Mouse (Mus musculus) left cerebral cortex, adult 2 months (tissue): ENCODE measurements at regions not wholly inside any gene's neighbourhood (a gene's known extent, or its start where the extent isn't known, plus 50 kb on each side); places are given as distances from the start of the nearest gene placed in this dataset.

Experiments
- DNase-seq, 2 experiments: peaks; one replicate each; pipeline ENCODE4 v3.0.0; 2021 to 2022; ENCODE audit warnings: low spot score in 2 of 2, mixed read lengths in 1 of 2; ENCODE audit errors: extremely low spot score in 1 of 2
- H3K27ac ChIP-seq: fragments of 200-600 bp; 2 replicates; pipeline ENCODE4 v1.8.1; 2022
- H3K4me3 ChIP-seq: fragments of 200-600 bp; 2 replicates; pipeline ENCODE4 v1.8.1; 2022
- CTCF ChIP-seq: fragments of 200-600 bp; IDR thresholded peaks from 2 replicates; pipeline ENCODE4 v1.8.1; 2022; ENCODE audit warnings: antibody characterized with exemption, mild to moderate bottlenecking, moderate library complexity
- intact Hi-C: fragments of 180-260 bp; cut with DNase I; formaldehyde crosslinking; loops from one replicate; pipeline ENCODE4 v1.15.1; 2025

DNA sequence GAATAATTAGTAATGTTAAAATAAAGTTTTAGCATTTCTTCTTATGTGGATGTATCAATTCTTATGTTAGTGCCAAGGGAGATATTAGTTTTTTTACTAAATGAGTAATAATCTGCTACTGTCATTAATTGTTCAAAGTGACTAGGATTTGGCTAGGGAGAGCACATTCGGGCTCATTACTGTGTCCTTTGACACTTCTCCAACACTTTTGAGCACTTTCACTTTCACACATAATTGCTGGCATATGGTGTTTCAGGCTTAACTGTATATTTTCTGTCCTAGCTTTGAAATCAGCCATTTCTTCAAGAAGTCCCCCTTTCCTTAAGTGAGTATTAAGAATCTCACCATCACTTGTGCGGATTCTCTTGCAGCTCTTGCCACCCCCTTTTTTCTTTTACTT, 334.3 kb upstream of the Robo1 start:
- no peak for DNase-seq
- intact Hi-C loops, result no loop called here
- no peak for TF ChIP-seq CTCF
- Histone ChIP-seq H3K27ac (no peak overlapping the region), H3K4me3 (no peak overlapping the region)

DNA sequence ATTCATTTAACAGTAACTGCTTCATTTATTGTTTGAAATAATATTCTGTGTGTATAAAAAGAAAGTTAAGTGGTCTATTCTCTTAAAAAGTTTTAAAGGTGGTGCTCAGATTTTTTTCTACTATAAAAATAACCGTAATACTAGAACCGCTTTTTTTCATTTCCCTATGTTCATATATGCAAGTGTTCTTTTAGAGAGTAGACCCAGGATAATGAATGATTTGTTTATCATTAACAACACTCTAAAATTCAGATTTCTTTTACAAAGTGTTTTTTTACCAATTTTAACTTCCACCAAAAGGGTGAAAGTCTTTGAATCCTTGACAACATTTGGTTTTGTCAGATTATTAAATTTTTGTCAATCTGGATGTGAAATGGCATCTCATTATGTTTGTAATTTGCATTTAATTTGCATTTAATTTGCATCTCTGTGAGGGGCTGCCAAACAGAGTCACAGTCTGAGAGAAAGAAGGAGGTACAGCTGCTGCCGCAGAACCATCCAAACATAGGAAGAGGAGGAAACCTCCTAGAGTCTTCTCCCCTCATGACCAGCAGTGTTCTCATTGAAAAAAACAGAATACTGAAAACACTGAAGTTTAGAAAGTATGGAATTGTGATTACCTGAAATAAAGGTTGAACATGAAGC, 310.4 kb upstream of the Robo1 start:
- intact Hi-C loops, result no loop called here
- no peak for TF ChIP-seq CTCF
- no peak for DNase-seq
- H3K4me3 ChIP-seq, result no peak overlapping the region
- H3K27ac ChIP-seq, result no peak overlapping the region

DNA sequence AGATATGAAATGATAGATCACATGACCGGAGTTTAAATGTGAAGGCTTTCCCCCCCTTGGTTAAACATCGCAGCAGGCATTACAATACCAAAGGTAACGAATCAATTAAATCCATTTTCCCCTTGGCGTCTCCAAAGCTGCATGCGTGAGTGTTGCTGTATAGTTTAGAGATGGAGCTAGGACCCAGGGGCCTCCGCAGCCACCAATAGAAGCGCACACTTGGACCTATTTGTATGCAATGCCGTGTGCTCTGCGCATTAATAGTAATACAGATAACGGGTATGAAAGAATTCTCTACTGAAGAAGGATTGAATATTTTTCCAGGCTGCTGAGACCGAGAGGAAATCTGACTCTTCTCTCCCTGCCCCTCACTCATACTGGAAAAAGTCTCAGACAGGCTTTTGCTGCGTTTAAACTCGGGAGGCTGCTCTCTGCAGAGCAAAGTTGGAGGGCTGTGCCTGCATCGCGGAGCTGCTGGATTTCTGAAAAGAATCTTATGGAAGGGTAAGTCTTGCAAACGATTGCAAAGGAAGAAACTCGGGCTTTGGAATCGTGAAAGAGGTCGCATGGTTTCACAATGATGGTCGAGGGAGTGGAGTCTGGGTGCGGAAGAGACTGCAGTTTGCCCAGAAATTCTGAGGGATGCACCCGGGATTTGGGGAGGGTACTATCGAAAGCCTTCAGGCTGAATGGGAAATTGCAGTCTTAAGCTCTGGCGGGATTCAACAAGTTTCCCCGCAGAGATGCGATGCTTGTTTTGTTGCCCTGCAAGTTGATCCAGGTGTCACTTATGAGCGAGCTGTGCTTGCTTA, 280.5 kb upstream of the Robo1 start:
- no peak overlapping the region for H3K27ac ChIP-seq
- intact Hi-C loops, result no loop called here
- peak; percentile 30 for TF ChIP-seq CTCF
- H3K4me3 ChIP-seq, result peak overlapping the region; percentile 51
- peak; percentile 22 to 23 for DNase-seq

DNA sequence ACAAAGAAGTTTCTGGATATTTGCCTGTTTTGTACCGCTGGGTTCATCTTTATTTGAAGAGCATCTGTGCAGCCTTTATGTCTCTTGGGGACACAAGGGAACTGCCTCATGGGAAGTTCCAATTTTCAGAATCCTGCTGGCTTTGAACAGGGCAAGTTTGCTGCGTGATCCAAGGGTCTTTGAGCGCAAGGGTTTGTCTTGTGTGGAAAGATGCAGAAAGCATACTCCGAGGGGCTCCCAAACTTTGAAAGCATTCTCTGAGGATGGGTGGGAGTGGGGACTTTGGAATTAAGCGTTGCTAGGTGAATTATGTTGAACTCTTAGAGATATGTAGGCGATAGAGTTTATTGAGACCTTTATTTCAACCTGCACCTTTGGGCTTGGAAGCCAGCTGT, 279.9 kb upstream of the Robo1 start:
- intact Hi-C loops, result no loop called here
- H3K4me3 ChIP-seq, result peak overlapping the region; percentile 51

DNA sequence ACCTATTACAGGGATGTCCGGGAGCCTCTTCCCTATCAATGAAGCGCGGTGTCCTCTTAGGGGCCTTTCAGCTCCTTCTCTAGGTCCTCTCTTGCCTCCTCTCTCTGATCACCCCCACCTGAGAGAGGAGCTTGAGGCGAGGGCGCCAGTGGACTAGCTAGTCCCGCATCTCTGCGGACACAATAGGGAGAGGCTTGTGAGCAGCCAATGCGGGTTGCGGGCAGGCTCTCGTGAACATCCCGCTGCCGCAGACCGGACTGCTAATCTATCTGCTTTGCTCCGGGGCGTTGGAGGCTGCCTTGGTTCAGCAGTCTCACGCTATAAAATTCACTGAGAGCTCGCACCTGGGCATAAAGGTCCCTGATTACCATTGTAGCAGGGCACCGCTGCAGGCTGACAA, 279.3 kb upstream of the Robo1 start:
- intact Hi-C loops, result no loop called here
- peak overlapping the region; percentile 36 for H3K27ac ChIP-seq
- TF ChIP-seq CTCF, result no peak
- peak; percentile 15 to 28 for DNase-seq
- H3K4me3 ChIP-seq, result peak overlapping the region; percentile 51

More for the DNA sequence above, 279.9 kb upstream of the Robo1 start:
- no peak overlapping the region for H3K27ac ChIP-seq
- no peak for TF ChIP-seq CTCF
- DNase-seq, result no peak

DNA sequence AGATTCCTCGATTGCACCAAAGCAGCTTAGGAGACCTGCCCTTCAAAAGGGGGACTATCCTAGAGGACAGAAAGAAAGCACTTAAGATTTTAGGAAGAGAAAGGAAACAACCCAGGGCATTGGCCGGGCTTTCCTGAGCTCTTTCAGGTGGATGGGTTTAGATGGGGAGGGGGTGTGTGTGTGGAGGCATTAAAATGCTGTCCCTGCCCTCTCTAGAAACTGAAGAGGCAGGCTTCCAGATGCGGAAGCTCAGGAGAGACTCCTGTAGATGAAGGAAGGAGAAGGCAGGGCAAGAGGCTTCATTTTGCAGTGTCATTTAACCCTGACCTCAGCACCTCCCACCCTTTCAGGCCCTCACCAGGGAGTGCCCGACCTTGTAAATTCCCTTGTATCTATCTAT, 278.8 kb upstream of the Robo1 start:
- DNase-seq, result no peak
- H3K27ac ChIP-seq, result no peak overlapping the region
- intact Hi-C loops, result no loop called here
- TF ChIP-seq CTCF, result no peak
- H3K4me3 ChIP-seq, result peak overlapping the region; percentile 51

DNA sequence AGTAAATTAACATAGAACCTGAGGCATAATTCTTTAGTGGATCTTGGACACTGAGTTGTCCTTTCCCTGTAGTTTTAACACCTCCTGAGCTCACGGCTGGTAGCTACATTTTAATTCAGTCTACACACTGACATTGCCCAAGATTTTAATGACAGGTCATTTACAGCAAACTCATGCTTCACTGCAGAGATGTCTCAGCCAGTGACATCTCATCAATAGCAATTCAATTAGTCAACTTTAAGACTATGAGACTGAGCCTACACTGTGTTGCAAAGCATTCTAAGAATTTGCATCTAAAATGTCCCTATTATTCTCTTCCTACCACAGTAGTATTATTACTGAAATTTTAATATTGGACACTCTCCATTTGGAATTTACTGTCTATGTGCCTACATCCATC, 239.9 kb upstream of the Robo1 start:
- H3K27ac ChIP-seq, result no peak overlapping the region
- no peak for TF ChIP-seq CTCF
- intact Hi-C loops, result no loop called here
- no peak for DNase-seq
- no peak overlapping the region for H3K4me3 ChIP-seq

DNA sequence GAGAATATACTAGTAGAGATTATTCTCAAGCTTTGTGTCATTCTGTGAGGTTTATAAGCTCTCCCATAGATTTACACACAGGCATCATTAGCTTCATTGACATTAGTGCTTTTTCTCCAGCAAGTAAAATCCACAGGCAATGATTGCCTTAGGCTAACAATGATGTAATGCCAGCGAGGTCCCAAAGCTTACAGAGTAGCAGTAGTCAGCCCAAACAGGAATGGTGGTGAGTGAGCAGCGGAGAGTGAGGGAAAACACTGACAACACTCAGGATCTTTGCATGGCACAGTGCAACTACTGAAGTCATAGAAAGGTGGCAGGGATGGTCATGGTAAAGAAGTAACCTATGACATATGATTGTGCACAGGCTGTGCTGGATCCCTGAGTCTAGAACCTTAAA, 238.5 kb upstream of the Robo1 start:
- Histone ChIP-seq H3K4me3 (no peak overlapping the region), H3K27ac (no peak overlapping the region)
- DNase-seq, result no peak
- intact Hi-C loops, result no loop called here
- TF ChIP-seq CTCF, result no peak

DNA sequence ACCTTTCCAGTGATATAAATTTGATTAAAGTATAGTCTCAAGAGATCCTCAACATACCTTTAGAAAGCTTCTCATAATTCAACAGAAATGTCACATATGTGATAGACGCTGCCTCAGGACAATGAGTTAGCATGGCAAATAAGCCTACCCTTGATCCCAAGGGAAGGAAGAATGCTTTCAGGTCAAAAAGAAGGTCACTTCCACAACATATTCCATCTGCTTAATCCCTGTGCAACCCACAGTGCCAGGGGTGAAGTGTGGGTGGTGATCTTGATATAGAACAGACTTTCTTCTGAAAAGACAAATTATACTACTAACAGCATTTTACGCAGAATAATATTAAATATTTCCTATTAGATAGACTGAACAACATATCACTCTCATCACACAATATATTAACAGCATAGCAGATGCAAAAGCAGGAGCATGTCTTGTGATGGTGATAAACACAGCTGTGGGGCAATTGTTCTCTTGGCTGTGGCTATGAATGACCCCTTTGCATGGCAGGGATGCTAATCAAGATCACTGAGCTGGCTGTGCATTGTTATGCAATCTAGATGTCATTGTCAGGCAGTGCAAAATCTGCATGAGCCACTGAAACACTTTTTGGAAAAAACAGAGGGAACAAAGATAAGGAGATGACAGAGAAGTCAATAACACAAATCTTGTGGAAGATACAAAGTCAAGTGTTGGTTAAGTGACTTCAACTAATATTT, 236.2 kb upstream of the Robo1 start:
- no peak overlapping the region for H3K27ac ChIP-seq
- TF ChIP-seq CTCF, result no peak
- DNase-seq, result no peak
- intact Hi-C loops, result no loop called here
- no peak overlapping the region for H3K4me3 ChIP-seq

DNA sequence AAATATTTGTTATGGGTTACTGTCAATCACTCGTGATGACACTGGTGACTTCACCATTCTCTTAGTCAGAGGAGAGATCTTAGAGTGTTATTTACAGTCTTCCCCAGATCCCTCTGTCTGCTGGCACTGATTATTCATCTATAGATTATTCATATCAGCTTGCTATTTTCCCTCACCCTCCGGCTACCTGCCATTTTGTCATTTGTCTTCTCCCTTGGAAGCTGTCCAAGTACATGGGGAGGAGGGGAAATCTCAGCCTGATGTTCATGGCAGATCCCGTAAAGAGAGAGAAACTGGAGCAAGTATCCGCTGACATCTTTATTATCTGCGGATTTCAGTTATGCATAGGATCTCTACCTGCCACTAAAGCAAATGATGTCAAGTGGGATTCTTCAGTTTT, 222.9 kb upstream of the Robo1 start:
- H3K27ac ChIP-seq, result no peak overlapping the region
- H3K4me3 ChIP-seq, result no peak overlapping the region
- no peak for DNase-seq
- no peak for TF ChIP-seq CTCF
- intact Hi-C loops, result no loop called here

DNA sequence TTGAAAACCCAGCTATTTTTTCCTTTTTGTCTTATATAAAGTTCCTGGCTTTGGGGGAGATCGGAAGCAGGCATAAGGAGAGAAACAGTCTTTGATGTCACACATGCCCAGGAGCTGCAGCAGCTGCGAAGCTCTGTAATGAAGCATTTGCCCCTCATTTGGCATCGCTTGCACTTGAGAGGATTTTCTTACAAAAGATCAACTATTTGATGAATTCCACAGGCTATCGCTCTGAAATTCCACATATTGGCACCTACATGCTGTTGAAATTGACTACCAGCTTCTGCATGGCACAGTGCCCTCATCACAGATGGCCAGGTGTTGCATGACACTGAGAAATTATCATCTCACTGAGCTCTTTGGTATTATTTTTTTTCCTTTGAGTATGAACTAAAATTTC, 220.1 kb upstream of the Robo1 start:
- intact Hi-C loops, result no loop called here
- DNase-seq, result no peak
- H3K27ac ChIP-seq, result no peak overlapping the region
- no peak overlapping the region for H3K4me3 ChIP-seq
- no peak for TF ChIP-seq CTCF

DNA sequence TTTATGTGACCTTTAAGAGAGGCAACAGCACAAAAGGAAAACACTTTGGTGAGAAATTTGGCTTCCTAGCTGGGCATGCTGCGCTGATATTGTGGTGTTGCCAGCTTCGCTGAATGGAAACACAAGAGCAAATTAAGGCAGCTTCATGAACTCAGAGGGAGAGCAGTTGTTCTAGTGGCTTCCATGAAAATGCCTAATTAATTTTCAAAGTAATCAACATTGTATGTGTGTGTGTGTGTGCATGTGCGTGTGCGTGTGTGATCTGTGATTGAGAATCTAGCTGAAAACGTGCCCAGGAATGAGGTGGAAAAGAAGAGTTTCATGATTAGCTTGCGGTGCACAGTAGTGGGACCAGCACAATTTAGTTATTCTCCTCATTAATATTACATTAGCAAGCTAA, 219.2 kb upstream of the Robo1 start:
- Histone ChIP-seq H3K27ac (no peak overlapping the region), H3K4me3 (no peak overlapping the region)
- DNase-seq, result no peak
- no peak for TF ChIP-seq CTCF
- intact Hi-C loops, result no loop called here
